Mouse (Mus musculus) neural tube, embryonic 11.5 days (tissue): ENCODE measurements at regions not wholly inside any gene's neighbourhood (a gene's known extent, or its start where the extent isn't known, plus 50 kb on each side); places are given as distances from the start of the nearest gene placed in this dataset.

Experiments used
- ATAC-seq: fragments of 200-750 bp; cut with Nextera tagmentation; 2 replicates; pipeline ENCODE4 v1.8.0; 2017; ENCODE audit warnings: moderate number of reproducible peaks, mild to moderate bottlenecking, moderate TSS enrichment, moderate library complexity; ENCODE audit not compliant: insufficient read depth, low FRiP score, low TSS enrichment
- DNase-seq: peaks from one replicate; pipeline ENCODE4 v3.0.0-alpha.2; 2015; ENCODE audit warnings: low spot score
- H3K27ac ChIP-seq: fragments of 300-500 bp; sonication (generic); 2 replicates; pipeline ENCODE4 v1.5.1; 2014; ENCODE audit warnings: low read depth, mild to moderate bottlenecking, low read length
- H3K27me3 ChIP-seq: fragments of 300-500 bp; sonication (generic); 2 replicates; pipeline ENCODE4 v1.6.1; 2014; ENCODE audit warnings: mild to moderate bottlenecking, low read length, mixed read lengths; ENCODE audit not compliant: control insufficient read depth, insufficient read depth
- H3K36me3 ChIP-seq: fragments of 300-500 bp; sonication (generic); 2 replicates; pipeline ENCODE4 v1.6.1; 2014; ENCODE audit warnings: mild to moderate bottlenecking, low read length, moderate library complexity, mixed read lengths; ENCODE audit not compliant: control insufficient read depth, insufficient read depth
- H3K4me1 ChIP-seq: fragments of 300-500 bp; sonication (generic); 2 replicates; pipeline ENCODE4 v1.6.1; 2014; ENCODE audit warnings: low read length, mixed read lengths; ENCODE audit not compliant: control insufficient read depth, insufficient read depth
- H3K4me2 ChIP-seq: fragments of 300-500 bp; sonication (generic); 2 replicates; pipeline ENCODE4 v1.6.1; 2014; ENCODE audit warnings: low read depth, mild to moderate bottlenecking, moderate library complexity
- H3K4me3 ChIP-seq: fragments of 300-500 bp; sonication (generic); 2 replicates; pipeline ENCODE4 v1.5.1; 2014; ENCODE audit warnings: low read depth, low read length
- H3K9ac ChIP-seq: fragments of 300-500 bp; sonication (generic); 2 replicates; pipeline ENCODE4 v1.6.1; 2014; ENCODE audit warnings: mild to moderate bottlenecking, low read length
- H3K9me3 ChIP-seq: fragments of 300-500 bp; sonication (generic); 2 replicates; pipeline ENCODE4 v1.6.1; 2016; ENCODE audit warnings: low read length; ENCODE audit not compliant: control insufficient read depth
- WGBS: fragments of 180-500 bp; shearing (Covaris S2); extraction: QIAGEN DNeasy Blood & Tissue Kit; methylation state at CpG from one replicate; pipeline ENCODE4 v1.1.7; 2014; 5-methylcytosine and 5-hydroxymethylcytosine counted together

- no peaks in the 10 kb centered on the region for H3K27me3 ChIP-seq
- H3K36me3 ChIP-seq = no peaks in the 10 kb centered on the region
- H3K9ac ChIP-seq = no peak overlapping the region
- ATAC-seq (no peak), DNase-seq (no peak)
- WGBS = 88% methylated on average over 1 of the region's 1 CpGs
- H3K9me3 ChIP-seq = no peaks in the 10 kb centered on the region
- no peak overlapping the region for H3K27ac ChIP-seq
- H3K4me1 ChIP-seq = no peaks in the 10 kb centered on the region
- H3K4me3 ChIP-seq = no peak overlapping the region
- H3K4me2 ChIP-seq = no peak overlapping the region
Measured at GRCm38 (mm10) chr10:72383351-72383750, 271.3 kb upstream of the Zwint start.

GRCm38 (mm10) chr10:72384826-72385225 is 269.8 kb upstream of the Zwint start:
- no peak overlapping the region for H3K4me3 ChIP-seq
- 80% methylated on average over 1 of the region's 1 CpGs for WGBS

GRCm38 (mm10) chr10:72391397-72391796 is 263.2 kb upstream of the Zwint start:
- H3K4me1 ChIP-seq = no peaks in the 10 kb centered on the region
- no peak overlapping the region for H3K9ac ChIP-seq
- H3K27me3 ChIP-seq = no peaks in the 10 kb centered on the region
- WGBS = 98% methylated on average over 1 of the region's 1 CpGs
- H3K27ac ChIP-seq = no peak overlapping the region
- H3K9me3 ChIP-seq = 0 out of 2 replicates have a peak, but pooled peaks cover 2% of the 10 kb centered on the region
- H3K4me2 ChIP-seq = no peak overlapping the region
- ATAC-seq = no peak
- H3K4me3 ChIP-seq = no peak overlapping the region
- no peaks in the 10 kb centered on the region for H3K36me3 ChIP-seq
- no peak for DNase-seq

More at GRCm38 (mm10) chr10:72384826-72385225, 269.8 kb upstream of the Zwint start:
- no peaks in the 10 kb centered on the region for H3K9me3 ChIP-seq
- no peaks in the 10 kb centered on the region for H3K4me1 ChIP-seq
- ATAC-seq (no peak), DNase-seq (no peak)
- no peak overlapping the region for H3K27ac ChIP-seq
- no peak overlapping the region for H3K9ac ChIP-seq
- no peak overlapping the region for H3K4me2 ChIP-seq
- H3K27me3 ChIP-seq = no peaks in the 10 kb centered on the region
- no peaks in the 10 kb centered on the region for H3K36me3 ChIP-seq

GRCm38 (mm10) chr10:72393279-72394041 is 261.2 kb upstream of the Zwint start:
- H3K36me3 ChIP-seq = no peaks in the 10 kb centered on the region
- no peak overlapping the region for H3K27ac ChIP-seq
- H3K9ac ChIP-seq = no peak overlapping the region
- no peaks in the 10 kb centered on the region for H3K27me3 ChIP-seq
- H3K4me2 ChIP-seq = no peak overlapping the region
- no peaks in the 10 kb centered on the region for H3K4me1 ChIP-seq
- DNase-seq (no peak), ATAC-seq (no peak)
- WGBS = 86% methylated on average over 12 of the region's 12 CpGs
- 0 out of 2 replicates have a peak, but pooled peaks cover 2% of the 10 kb centered on the region for H3K9me3 ChIP-seq
- H3K4me3 ChIP-seq = no peak overlapping the region

GRCm38 (mm10) chr10:72394367-72394766 is 260.3 kb upstream of the Zwint start:
- Histone ChIP-seq H3K9me3 (0 out of 2 replicates have a peak, but pooled peaks cover 2% of the 10 kb centered on the region), H3K27ac (no peak overlapping the region)

GRCm38 (mm10) chr10:72403290-72403689 is 251.4 kb upstream of the Zwint start:
- no peak overlapping the region for H3K27ac ChIP-seq
- no peak overlapping the region for H3K4me2 ChIP-seq
- no peaks in the 10 kb centered on the region for H3K27me3 ChIP-seq
- WGBS = 76% methylated on average over 4 of the region's 4 CpGs
- no peaks in the 10 kb centered on the region for H3K36me3 ChIP-seq
- ATAC-seq (no peak), DNase-seq (no peak)
- no peaks in the 10 kb centered on the region for H3K9me3 ChIP-seq
- H3K4me1 ChIP-seq = no peaks in the 10 kb centered on the region
- no peak overlapping the region for H3K9ac ChIP-seq
- no peak overlapping the region for H3K4me3 ChIP-seq

More at GRCm38 (mm10) chr10:72394367-72394766, 260.3 kb upstream of the Zwint start:
- H3K9ac ChIP-seq = no peak overlapping the region
- no peak for ATAC-seq
- WGBS = 93% methylated on average over 1 of the region's 1 CpGs
- DNase-seq = no peak
- no peaks in the 10 kb centered on the region for H3K36me3 ChIP-seq
- no peaks in the 10 kb centered on the region for H3K27me3 ChIP-seq
- no peaks in the 10 kb centered on the region for H3K4me1 ChIP-seq
- no peak overlapping the region for H3K4me3 ChIP-seq
- no peak overlapping the region for H3K4me2 ChIP-seq

- Histone ChIP-seq H3K27me3 (no peaks in the 10 kb centered on the region), H3K9me3 (no peaks in the 10 kb centered on the region), H3K9ac (no peak overlapping the region), H3K27ac (no peak overlapping the region), H3K4me1 (no peaks in the 10 kb centered on the region), H3K36me3 (no peaks in the 10 kb centered on the region), H3K4me3 (no peak overlapping the region), H3K4me2 (no peak overlapping the region)
- WGBS = 82% methylated on average over 3 of the region's 3 CpGs
- ATAC-seq (no peak), DNase-seq (no peak)
Measured at GRCm38 (mm10) chr10:72410305-72410704, 244.3 kb upstream of the Zwint start.

- 86% methylated on average over 6 of the region's 6 CpGs for WGBS
- ATAC-seq = no peak
Measured at GRCm38 (mm10) chr10:72411670-72412069, 243.0 kb upstream of the Zwint start.

GRCm38 (mm10) chr10:72454629-72455028 is 200.0 kb upstream of the Zwint start:
- no peaks in the 10 kb centered on the region for H3K4me1 ChIP-seq
- no peak overlapping the region for H3K27ac ChIP-seq
- no peak overlapping the region for H3K4me2 ChIP-seq
- H3K9me3 ChIP-seq = no peaks in the 10 kb centered on the region
- H3K36me3 ChIP-seq = no peaks in the 10 kb centered on the region
- no peak overlapping the region for H3K4me3 ChIP-seq
- DNase-seq (no peak), ATAC-seq (no peak)
- no peak overlapping the region for H3K9ac ChIP-seq
- 93% methylated on average over 4 of the region's 4 CpGs for WGBS
- H3K27me3 ChIP-seq = no peaks in the 10 kb centered on the region

More at GRCm38 (mm10) chr10:72411670-72412069, 243.0 kb upstream of the Zwint start:
- Histone ChIP-seq H3K4me1 (no peaks in the 10 kb centered on the region), H3K9ac (no peak overlapping the region), H3K9me3 (no peaks in the 10 kb centered on the region), H3K4me2 (no peak overlapping the region), H3K36me3 (no peaks in the 10 kb centered on the region), H3K4me3 (no peak overlapping the region), H3K27me3 (no peaks in the 10 kb centered on the region), H3K27ac (no peak overlapping the region)
- no peak for DNase-seq
